Mouse (Mus musculus) stomach, postnatal 0 days (tissue): ENCODE measurements at regions not wholly inside any gene's neighbourhood (a gene's known extent, or its start where the extent isn't known, plus 50 kb on each side); places are given as distances from the start of the nearest gene placed in this dataset.

Experiments used
- ATAC-seq: fragments of 200-750 bp; cut with Nextera tagmentation; 2 replicates; pipeline ENCODE4 v1.8.0; 2017; ENCODE audit not compliant: low FRiP score, low TSS enrichment
- DNase-seq: peaks from one replicate; pipeline ENCODE4 v3.0.0-alpha.2; 2016; ENCODE audit warnings: low spot score
- H3K27ac ChIP-seq: fragments of 300-500 bp; sonication (generic); replicated peaks from 2 replicates; pipeline ENCODE4 v1.5.1; 2014; ENCODE audit warnings: mild to moderate bottlenecking, control low read depth
- H3K27me3 ChIP-seq: fragments of 300-500 bp; sonication (generic); 2 replicates; pipeline ENCODE4 v1.6.1; 2014; ENCODE audit warnings: low read length; ENCODE audit not compliant: control insufficient read depth, insufficient read depth
- H3K36me3 ChIP-seq: fragments of 300-500 bp; sonication (generic); 2 replicates; pipeline ENCODE4 v1.6.1; 2014; ENCODE audit warnings: low read length, mixed read lengths; ENCODE audit not compliant: control insufficient read depth, insufficient read depth
- H3K4me1 ChIP-seq: fragments of 300-500 bp; sonication (generic); replicated peaks from 2 replicates; pipeline ENCODE4 v1.6.1; 2014; ENCODE audit warnings: antibody characterized with exemption; ENCODE audit not compliant: control insufficient read depth, insufficient read depth
- H3K4me2 ChIP-seq: fragments of 300-500 bp; sonication (generic); replicated peaks from 2 replicates; pipeline ENCODE4 v1.6.1; 2014; ENCODE audit warnings: low read depth, mild to moderate bottlenecking, control low read depth, moderate library complexity
- H3K4me3 ChIP-seq: fragments of 300-500 bp; sonication (generic); 2 replicates; pipeline ENCODE4 v1.5.1; 2014; ENCODE audit warnings: low read depth, low read length, control low read depth
- H3K9ac ChIP-seq: fragments of 300-500 bp; sonication (generic); 2 replicates; pipeline ENCODE4 v1.6.1; 2014; ENCODE audit warnings: mild to moderate bottlenecking, low read length, control low read depth, mixed read lengths
- H3K9me3 ChIP-seq: fragments of 300-500 bp; sonication (generic); 2 replicates; pipeline ENCODE4 v1.6.1; 2016; ENCODE audit warnings: low read length; ENCODE audit not compliant: control insufficient read depth
- CTCF ChIP-seq: IDR thresholded peaks from 2 replicates; pipeline ENCODE4 v1.5.1; 2016; ENCODE audit warnings: antibody characterized with exemption, low read depth, mild to moderate bottlenecking, moderate library complexity
- EP300 ChIP-seq: optimal IDR thresholded peaks from 2 replicates; pipeline ENCODE3; 2016; ENCODE audit warnings: antibody characterized with exemption
- WGBS: fragments of 180-500 bp; shearing (Covaris S2); extraction: QIAGEN DNeasy Blood & Tissue Kit; methylation state at CpG from one replicate; pipeline ENCODE4 v1.1.7; 2014; 5-methylcytosine and 5-hydroxymethylcytosine counted together

DNA sequence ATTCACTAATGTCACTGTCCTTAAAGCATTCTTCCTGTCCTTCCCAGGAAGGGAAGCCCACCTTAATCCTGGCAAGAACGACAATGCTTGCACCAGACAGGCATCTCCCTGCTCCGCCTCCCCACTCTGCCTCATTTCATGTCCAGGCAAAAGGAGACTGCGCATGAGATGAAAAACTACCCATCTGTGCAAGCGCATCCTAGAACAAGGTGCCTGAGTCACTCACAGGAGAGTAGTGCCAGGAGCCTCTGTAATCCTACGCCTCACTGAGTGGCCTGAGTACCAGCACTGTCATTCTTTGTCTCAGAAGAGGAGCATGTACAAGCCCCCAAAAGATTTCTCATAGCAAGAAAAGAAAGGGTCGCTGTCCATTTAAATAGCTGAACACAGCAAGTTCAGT, 198.2 kb downstream of the Tox3 start:
- no peak overlapping the region for H3K4me2 ChIP-seq
- H3K27ac ChIP-seq: no peak overlapping the region
- no peak overlapping the region for H3K4me3 ChIP-seq
- WGBS: 61% methylated on average over 6 of the region's 6 CpGs
- TF ChIP-seq CTCF (no peak), EP300 (no peak)
- no peaks in the 10 kb centered on the region for H3K9me3 ChIP-seq
- no peaks in the 10 kb centered on the region for H3K36me3 ChIP-seq
- no peak overlapping the region for H3K9ac ChIP-seq
- ATAC-seq (no peak), DNase-seq (no peak)
- no peaks in the 10 kb centered on the region for H3K27me3 ChIP-seq
- no peaks in the 10 kb centered on the region for H3K4me1 ChIP-seq

DNA sequence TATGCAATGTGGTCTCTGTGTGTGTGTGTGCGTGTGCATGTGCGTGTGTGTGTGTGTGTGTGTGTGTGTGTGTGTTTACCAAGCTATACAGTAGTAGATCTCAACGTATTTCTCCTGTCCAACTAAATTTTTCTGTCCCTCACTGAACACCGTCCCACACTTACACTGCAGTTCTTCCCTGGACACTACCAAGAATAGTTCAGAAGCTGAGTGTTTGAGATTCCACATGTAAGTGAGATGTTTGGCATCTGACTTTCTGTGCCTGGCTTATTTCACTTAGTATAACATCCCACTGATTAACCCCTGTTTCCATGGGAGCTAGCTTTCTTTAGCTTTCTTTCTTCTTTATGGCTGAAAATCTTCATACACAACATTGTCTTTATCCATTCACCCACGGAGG, 213.5 kb downstream of the Tox3 start:
- Histone ChIP-seq H3K27me3 (no peaks in the 10 kb centered on the region), H3K9ac (no peak overlapping the region), H3K4me3 (no peak overlapping the region), H3K36me3 (no peaks in the 10 kb centered on the region), H3K9me3 (no peaks in the 10 kb centered on the region), H3K27ac (no peak overlapping the region), H3K4me2 (no peak overlapping the region), H3K4me1 (no peaks in the 10 kb centered on the region)
- no peak for DNase-seq
- 63% methylated on average over 5 of the region's 5 CpGs for WGBS
- no peak for TF ChIP-seq EP300
- TF ChIP-seq CTCF: no peak
- no peak for ATAC-seq

DNA sequence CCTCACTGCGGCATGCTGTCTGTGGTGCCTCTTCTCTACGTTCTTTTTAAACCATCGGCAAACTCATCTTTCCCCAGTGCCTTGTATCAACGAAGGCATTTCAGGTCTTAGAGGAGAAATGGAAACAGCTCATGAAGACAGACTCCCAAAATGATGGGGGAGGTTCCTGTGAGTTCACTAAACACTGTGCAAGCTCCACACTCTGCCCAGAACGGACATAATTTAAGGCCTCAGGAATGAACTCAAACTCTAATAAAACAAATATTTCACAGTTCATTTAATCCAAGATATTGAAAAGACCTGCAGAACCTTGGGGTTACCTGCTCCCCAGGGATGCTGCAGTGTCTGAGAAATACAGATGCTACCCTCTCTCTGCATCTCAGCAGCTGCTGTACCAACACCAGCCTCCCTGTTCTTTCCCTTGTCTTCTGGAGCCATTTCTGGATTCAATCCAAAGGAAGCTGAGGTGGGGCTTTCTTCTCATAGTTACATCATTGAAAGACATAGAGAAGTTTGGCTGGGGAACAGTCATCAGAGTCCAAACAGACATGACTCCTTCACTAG, 217.4 kb downstream of the Tox3 start:
- ATAC-seq (no peak), DNase-seq (no peak)
- 79% methylated on average over 5 of the region's 5 CpGs for WGBS
- Histone ChIP-seq H3K4me3 (no peak overlapping the region), H3K36me3 (no peaks in the 10 kb centered on the region), H3K4me1 (no peaks in the 10 kb centered on the region), H3K4me2 (no peak overlapping the region), H3K27me3 (no peaks in the 10 kb centered on the region), H3K27ac (no peak overlapping the region), H3K9ac (no peak overlapping the region), H3K9me3 (no peaks in the 10 kb centered on the region)
- TF ChIP-seq EP300 (no peak), CTCF (no peak)

DNA sequence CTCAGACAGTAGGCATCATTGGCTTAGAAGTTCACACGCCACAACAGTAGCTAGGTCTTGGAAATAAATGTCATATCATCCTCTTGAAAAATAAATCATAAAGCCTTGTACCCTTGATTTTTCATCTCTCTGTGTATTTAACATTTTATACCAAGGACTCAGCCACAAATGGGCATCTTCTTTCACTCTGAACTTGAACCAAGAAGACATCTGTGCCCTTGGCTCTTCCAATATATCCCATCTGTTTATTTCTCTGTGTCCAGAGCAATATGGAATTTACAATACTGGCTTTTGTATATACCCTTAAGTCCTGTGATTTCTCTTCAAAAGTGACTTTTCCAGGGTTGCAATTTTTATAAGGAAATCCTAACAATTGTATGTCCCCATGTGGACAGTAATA, 222.7 kb downstream of the Tox3 start:
- DNase-seq (no peak), ATAC-seq (no peak)
- H3K4me3 ChIP-seq: no peak overlapping the region
- no peaks in the 10 kb centered on the region for H3K9me3 ChIP-seq
- H3K9ac ChIP-seq: no peak overlapping the region
- H3K27me3 ChIP-seq: no peaks in the 10 kb centered on the region
- no peak overlapping the region for H3K4me2 ChIP-seq
- no peaks in the 10 kb centered on the region for H3K36me3 ChIP-seq
- WGBS: 95% methylated on average over 1 of the region's 1 CpGs
- no peak for TF ChIP-seq EP300
- no peak for TF ChIP-seq CTCF
- H3K4me1 ChIP-seq: no peaks in the 10 kb centered on the region
- H3K27ac ChIP-seq: no peak overlapping the region

DNA sequence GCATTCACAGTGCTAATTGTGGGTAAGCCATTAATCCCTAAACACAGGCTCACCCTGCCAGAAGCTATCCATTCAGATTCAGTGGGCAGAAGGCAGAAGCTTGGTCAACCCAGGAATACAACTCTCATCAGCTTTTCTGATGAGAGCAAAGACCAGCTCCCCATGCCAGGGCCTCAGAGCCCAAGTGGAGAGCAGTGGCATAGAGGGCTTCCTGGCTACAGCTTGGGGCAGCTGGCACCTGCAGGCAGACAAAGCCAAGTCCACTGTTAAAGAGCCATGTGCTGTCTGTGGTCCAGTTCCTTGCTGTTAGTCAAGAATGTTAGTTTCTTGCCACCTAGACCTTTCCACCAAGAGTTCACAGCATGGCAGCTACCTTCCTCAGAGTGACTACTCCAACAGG, 225.0 kb downstream of the Tox3 start:
- Histone ChIP-seq H3K9ac (no peak overlapping the region), H3K4me3 (no peak overlapping the region), H3K4me2 (no peak overlapping the region), H3K27me3 (no peaks in the 10 kb centered on the region), H3K9me3 (no peaks in the 10 kb centered on the region), H3K4me1 (no peaks in the 10 kb centered on the region), H3K36me3 (no peaks in the 10 kb centered on the region), H3K27ac (no peak overlapping the region)
- DNase-seq: no peak
- ATAC-seq: no peak
- TF ChIP-seq CTCF: no peak
- no peak for TF ChIP-seq EP300

DNA sequence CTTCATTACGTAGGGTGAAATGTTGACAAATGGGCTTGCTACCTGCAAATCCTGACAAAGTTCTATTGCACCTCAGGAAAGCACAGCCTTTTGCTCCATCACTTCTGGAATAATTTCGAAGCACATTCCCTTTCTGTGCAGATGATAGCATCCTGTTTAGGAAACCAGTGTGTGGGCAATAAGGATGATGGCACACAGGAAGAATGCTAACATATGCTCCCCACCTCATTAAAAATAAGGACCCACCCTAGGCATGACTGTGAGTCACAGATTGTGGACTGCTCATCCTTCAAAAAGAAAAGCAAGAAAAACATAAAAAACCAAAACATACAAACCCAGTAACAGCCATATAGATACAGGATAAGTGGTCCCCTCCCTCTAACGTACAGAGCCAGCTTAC, 226.2 kb downstream of the Tox3 start:
- Histone ChIP-seq H3K27me3 (no peaks in the 10 kb centered on the region), H3K4me3 (no peak overlapping the region), H3K27ac (no peak overlapping the region), H3K9ac (no peak overlapping the region), H3K4me2 (no peak overlapping the region), H3K36me3 (no peaks in the 10 kb centered on the region), H3K9me3 (no peaks in the 10 kb centered on the region), H3K4me1 (no peaks in the 10 kb centered on the region)
- WGBS: 50% methylated on average over 3 of the region's 3 CpGs
- DNase-seq (no peak), ATAC-seq (no peak)
- TF ChIP-seq EP300 (no peak), CTCF (no peak)
